Mouse (Mus musculus) kidney, adult 10 weeks (tissue): Measurements from ENCODE around the gene Zfp383. TPM values are rescaled to one million over a fixed set of nuclear protein-coding genes. Genes with fewer than 3 reads are reported as not detected.

ENCODE experiments used
- polyA plus RNA-seq: library from polyadenylated mRNA; stranded (reverse); fragments of 350-450 nt; fragmentation: Illumina TruSeq; extraction: RNeasy Lipid Tissue Mini Kit (QIAGEN cat#74804); gene quantifications from one replicate; pipeline ENCODE4 v1.2.3, GENCODE M21; 2014; ENCODE audit warnings: low read depth, low replicate concordance

Gene Zfp383
- 10.3 TPM for polyA plus RNA-seq

GRCm38 (mm10) chr7:29908130-29908950, at the start of gene Zfp383:
Gene Zfp383, plus strand, starts transcription at chr7:29908223.

DNA sequence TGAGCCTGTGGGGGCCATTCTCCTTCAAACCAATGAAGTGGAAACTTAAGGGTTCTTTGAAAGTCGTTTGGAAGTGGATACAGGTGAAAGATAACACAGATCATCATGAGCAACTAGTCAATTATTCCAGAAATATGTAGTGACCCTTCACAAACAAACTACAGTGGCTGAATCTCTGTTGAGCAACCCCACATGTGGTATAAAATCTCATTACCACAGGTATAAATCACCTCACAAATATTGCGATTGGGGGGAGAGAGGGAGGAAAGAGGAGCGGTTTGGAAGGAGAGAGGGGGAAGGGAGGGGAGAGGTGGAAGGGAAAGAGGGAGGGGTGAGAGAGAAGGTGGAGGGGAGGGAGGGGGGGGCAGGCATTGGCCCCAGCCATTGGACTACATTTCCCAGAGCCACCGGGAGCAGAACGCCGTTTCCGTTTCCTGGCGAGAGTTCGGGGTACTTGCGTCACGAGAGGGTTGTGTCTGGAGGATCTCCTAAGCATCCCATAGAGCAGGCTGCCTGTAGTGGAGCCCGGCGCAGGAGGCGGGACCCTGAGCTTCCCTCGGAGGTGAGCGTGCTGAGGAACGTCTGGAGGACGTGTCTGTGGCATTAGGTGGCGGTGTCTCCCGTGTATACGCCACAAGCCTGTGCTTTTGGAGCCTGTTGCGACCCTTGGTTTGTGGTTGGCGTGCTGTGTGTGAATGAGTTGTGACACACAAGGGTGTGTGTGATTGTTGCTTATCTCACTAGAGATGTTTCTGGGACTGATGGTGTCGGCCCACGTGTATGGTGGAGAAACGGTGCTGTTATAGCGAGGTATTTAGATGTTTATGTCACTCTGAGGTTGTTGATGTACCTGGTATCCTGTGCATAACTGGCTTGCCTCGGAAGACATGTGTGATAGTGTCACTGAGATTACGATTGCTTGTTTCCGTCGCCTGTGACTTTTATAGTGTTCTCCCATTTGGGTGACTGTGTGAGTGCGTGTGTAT, 48.2 kb upstream of the Zfp383 start, which contains the start of gene Zfp420:
Gene Zfp420 (plus strand): TSS at position 448 of the 986 bp plus-strand sequence.

DNA sequence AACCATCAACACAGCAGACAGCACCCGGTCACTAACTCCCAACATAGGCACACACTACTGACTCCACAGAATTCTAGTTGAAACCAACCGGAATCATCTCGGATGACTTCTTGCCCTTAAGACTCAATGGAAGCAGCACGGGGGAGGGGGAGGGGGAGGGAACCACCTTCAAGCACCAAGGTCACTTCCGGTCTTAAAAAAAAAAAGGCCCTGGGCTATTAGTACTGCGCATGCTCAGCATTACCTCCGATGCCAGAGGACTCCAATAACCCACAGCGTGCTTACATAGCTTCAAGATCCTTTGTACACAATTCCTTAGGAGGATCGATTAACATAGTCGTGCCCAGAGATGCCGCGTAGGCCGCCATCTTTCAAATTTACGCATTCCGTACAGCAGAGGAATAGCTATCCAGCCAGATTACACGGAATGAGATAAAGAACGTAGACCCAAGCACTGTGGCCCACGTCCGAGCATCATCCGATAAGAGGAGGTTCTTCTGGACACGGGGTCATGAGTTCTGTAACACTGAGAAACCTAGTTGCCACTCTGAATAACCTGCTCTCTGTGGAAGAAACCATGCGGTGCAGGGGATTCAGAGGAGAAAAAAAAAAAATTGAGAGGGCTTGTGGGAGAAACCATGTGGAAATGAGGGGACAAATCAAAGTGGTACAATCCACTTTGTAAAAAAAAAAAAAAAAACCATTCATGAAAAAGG, 1.9 kb upstream of the Zfp383 start, which contains the start of gene Zfp27:
Gene Zfp27 (minus strand): TSS at position 607 of the 716 bp plus-strand sequence.

GRCm38 (mm10) chr7:29953513-29954401, 45.7 kb downstream of the Zfp383 start, which contains the start of gene Zfp74:
Gene Zfp74, minus strand, starts transcription at chr7:29954089.

Other genes starting within 250 kb of the Zfp383 start
- not detected for gene Catsperg2, start 181.2 kb upstream of the Zfp383 start, polyA plus RNA-seq
- 12.8 TPM for gene Zfp84, start 139.7 kb upstream of the Zfp383 start, polyA plus RNA-seq
- gene Zfp30, start 124.2 kb upstream of the Zfp383 start, polyA plus RNA-seq, result 5.0 TPM
- 9.7 TPM for gene Zfp790, start 92.1 kb upstream of the Zfp383 start, polyA plus RNA-seq
- 3.6 TPM for gene Zfp940, start 54.6 kb upstream of the Zfp383 start, polyA plus RNA-seq
- gene Zfp420, start 48.2 kb upstream of the Zfp383 start, polyA plus RNA-seq, result 18.5 TPM
- 4.6 TPM for gene Zfp27, start 1.7 kb upstream of the Zfp383 start, polyA plus RNA-seq
- 10.1 TPM for gene Zfp74, start 45.9 kb downstream of the Zfp383 start, polyA plus RNA-seq
- gene Zfp568, start 75.7 kb downstream of the Zfp383 start, polyA plus RNA-seq, result 6.0 TPM
- 3.1 TPM for gene Zfp14, start 143.2 kb downstream of the Zfp383 start, polyA plus RNA-seq
- gene Zfp82, start 164.7 kb downstream of the Zfp383 start, polyA plus RNA-seq, result 2.0 TPM
- not detected for gene Gm26920, start 182.2 kb downstream of the Zfp383 start, polyA plus RNA-seq
- gene Zfp566, start 182.3 kb downstream of the Zfp383 start, polyA plus RNA-seq, result 1.9 TPM
- gene Zfp260, start 186.6 kb downstream of the Zfp383 start, polyA plus RNA-seq, result 97.5 TPM
- 0.93 TPM for gene Zfp382, start 213.7 kb downstream of the Zfp383 start, polyA plus RNA-seq